Mouse (Mus musculus) layer of hippocampus, adult 11-12 months (tissue): ENCODE measurements around the gene Sh3gl1.
A peak's percentile ranks its signal among the peaks of the same experiment; 100 is the strongest.

Experiments
- DNase-seq: peaks from one replicate; pipeline ENCODE4 v3.0.0; 2022; ENCODE audit warnings: low spot score

Sh3gl1 gene

DNA sequence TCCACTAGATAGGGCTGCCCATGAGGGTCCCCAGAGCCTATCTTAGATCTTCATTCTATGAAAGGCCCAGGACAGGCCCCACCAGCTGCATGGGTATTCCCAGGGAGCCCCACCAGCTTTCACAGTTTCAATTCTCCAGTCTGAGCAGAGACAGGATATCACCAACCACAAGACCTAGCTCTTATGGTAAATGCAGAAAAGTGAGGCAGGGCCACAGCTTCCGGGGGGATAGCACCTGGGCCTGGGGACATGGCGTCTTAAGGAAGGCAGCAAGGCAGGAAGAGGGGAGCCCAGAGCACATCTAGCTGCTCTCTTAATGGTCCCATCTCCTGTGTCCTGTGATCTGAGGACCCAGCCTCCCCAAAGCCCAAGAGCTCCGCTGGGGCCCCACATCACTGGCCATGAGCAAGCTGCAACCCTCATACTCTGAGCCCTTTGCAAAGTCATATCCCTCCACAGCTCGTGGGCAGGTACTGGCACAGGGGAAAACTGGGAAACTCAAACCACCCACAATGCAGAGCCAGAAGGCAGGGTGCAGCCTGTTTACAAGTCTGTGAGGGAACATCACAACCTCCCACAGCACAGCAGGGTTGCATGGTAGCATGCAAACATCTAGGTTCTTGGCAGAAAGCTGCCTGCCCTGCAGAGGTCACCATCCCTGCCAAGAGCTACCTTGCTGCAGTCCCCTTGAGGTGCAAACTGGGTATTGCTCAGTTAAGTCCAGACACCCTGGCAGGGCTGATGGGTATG, 15.1 kb downstream of the Sh3gl1 start:
- DNase-seq: peak; percentile 77

DNA sequence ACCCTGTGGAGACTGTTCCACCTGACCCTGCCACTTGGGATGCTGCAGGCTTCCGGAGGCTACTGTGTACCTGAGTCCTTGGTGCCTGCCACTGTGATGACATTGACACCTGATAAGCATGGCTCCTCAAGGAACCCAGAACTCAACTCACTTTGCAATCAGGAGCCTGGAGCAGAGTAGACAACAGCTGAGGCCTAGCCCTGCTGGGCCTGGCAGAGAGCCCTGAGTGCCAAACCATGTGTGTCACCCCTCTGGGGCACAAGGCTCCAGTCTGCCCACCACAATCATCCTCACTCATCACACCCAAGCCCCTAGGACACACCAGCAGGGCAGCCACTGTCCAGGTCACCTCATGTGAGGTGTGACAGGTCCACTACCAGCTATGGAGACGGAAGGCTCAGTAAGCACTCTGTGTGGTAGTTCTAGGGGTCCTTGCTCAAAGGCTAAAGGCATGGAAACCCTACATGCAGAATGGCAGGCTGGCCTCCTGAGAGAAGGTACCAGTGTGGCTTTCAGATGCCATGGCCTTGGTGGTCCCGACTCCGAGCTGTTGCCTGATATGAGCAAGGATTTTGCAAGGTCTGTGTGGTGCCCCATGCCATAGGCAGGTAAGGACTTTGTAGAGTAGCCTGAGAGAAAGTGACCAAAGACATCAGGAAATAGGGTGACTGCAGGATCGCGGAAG, 15.9 kb downstream of the Sh3gl1 start:
- no peak for DNase-seq

DNA sequence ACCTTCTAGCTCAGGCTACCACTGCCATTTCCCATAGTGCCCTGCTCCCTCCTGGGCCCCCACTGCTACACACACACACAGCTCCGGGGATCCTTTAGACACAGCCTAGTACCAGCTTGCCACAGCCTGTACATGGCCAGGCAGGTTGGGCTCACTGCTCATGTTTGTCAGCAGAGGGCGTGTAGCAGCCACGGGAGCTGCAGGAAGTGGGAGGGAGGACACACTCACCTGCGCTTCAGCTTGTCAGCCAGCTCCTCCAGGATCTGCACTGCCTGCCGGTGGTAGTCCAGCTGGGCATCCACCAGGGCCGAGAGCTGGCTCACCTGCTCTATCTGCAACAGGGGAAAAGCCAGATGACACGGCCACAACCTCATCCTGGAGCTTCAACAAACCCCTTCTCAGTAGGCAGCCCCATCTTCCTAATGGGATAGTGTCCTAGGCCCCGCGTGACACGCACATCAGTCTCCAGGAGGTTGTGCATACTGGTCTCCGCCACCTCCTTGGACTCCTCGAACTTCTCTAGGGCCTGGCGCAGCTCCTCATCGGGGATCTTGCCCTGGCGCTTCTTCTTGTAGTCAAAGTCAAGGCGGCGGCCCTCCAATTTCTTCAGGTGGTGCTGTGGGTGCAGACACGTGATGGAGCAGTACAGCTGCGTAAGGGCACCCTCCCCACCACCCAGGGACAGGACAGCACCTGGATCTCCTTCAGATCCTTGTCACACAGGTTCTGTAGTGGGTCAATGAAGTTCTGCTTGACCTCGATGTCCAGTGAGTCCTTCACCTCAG, 17.9 kb downstream of the Sh3gl1 start:
- peak; percentile 64 for DNase-seq

DNA sequence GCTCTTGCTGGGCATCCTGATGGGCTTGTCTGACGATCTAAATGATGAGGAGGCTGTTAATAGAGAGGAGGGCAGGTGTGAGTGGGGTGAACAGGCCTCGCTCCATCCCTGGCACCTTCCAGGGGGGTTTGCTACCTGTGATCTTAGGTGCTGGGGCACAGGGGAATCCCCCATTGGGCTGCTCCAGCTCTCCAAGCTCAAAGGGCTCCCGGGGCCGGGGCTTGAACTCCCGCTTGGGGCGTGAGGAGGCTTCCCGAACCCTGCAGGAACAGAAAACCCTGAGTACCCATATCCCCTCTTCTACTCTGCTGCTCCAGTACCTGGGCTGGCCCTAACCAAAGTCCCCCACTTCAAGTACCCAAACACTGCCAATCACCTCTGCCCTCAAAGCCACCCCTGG, 18.6 kb downstream of the Sh3gl1 start:
- DNase-seq: no peak

DNA sequence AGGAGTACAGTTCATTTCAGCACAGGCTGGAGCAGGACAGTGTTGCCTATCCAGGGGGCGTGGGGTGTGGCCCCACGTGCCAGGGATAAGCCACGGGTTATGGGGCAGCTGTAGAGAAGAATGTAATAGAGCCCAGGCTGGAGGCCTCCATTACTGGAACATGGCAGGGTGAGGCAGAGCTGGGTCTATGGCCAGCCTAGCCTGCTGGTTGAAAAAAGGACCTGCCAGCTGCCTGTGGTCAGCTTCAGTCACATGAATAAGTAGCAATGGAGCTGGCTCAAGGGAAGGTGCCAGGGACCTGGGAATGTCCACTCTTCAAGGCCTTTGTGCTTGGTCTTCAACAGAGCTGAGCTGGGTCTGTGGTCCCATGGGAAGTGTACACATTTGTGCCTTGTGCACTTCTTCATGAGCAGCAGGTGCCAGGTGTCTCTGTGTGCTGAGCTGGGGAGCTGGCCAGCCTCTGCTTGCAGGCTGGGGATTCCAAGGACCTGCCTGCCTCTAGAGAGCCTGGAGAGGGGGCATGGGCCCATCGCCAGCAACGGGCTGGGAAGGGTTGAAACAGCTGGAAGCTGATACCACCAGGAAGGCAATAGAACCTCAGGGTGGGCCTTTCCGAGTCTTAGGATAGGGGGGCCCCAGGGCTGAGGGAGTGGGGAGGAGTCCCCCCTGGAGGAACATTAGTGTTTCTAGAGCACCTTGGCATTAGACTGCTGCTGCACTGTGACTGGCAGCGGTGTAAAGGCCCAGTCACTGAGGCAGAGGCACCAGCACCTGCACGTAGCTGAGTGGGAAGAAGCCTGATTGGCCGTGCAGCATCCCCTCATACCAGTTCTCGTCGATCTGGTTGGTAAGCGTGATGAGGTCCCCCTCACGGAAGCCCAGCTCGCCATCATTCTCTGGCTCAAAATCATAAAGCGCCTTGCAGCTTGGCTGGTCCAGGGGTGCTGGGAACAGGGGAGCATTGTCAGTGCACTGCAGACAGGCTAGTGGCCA, 19.3 kb downstream of the Sh3gl1 start:
- no peak for DNase-seq

DNA sequence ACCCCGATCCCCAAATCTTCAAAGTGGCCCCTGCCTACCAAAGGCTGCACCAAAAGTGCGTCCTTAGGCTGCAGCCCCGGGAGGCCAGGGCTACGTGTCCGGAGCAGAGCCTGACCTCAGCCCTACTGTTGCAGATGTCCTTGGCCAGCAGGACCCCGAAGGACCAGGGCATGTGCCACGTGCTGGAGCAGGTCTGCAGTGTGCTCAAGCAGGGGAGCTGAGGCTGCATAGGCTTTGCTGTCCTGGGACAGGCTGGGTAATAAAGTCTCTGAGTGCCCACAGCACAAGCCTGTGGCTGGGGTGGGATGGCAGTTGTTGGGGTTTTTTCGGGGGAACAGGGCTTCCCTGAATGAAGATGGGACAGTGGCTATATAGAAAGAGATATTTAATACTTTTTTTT, 20.1 kb downstream of the Sh3gl1 start:
- DNase-seq: no peak

DNA sequence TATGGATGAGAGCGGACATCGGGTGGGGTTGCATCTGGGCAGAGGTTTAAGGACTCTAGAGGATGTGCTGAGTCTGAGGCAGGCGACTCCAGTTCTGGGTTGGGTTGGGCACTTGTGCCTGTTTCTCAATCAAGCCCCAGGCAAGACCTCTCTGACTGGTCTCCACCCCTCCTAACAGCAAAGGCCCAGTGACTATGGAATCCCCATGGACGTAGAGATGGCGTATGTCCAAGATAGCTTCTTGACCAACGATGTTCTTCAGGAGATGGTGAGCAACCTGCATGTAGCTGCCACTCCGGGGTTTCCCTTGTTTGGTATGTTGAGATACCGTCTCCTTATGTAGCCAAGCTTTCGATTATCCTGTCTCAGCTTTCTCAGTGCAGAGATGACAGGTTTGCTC, 21.1 kb downstream of the Sh3gl1 start:
- DNase-seq: no peak

DNA sequence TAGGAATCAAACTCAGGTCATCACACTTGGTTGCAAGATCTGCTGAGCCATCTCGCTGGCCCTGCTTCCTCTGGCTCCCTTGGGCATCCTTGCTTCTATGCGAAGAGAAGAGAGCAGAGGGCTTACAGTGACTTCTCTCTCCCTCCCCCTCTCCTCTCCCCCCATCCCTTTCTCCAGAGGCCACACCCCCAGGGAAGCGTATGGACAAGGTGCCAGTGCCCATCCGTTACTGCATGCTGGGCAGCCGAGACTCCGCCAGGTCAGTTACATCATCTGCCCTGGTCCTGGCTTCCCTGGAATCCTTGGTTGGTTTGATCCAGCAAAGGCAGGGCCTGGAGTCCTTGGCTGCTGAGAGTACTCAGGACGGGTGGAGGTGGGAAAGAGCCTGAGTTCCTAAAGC, 25.0 kb downstream of the Sh3gl1 start:
- no peak for DNase-seq

DNA sequence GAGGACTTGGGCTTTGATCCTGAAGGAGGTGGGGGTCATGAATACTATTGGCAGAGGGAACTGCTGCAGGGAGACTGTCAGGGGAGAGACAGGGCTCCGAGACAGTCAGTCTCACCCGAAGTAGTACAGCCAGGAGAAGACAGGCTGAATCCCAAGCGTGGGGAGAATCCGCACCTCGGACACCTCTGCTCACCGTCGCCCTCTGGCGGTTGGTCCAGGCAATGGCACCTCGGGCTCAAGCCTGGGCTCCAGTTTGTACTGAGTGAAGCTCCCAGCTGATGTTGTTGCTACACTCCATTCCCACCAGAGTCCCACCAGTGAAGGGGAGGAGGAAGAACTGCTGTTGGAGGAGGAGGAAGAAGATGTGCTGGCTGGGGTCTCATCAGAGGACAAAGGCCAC, 25.8 kb downstream of the Sh3gl1 start:
- DNase-seq: peak; percentile 81

DNA sequence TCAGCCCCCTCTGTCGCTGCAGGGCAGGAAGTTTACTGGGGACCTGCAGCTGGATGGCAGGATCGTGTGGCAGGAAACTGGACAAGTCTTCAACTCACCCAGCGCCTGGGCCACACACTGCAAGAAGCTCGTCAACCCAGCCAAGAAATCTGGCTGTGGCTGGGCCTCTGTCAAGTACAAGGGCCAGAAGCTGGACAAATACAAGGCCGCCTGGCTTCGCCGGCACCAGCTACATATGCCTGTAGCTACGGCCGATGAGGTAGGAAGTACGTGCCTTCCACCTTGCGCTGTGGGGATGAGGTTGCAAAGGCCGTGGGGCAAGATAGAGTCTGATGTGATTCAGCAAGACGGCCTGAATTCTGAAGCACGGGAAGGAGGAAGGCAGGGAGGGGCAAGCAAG, 26.2 kb downstream of the Sh3gl1 start:
- DNase-seq: no peak

DNA sequence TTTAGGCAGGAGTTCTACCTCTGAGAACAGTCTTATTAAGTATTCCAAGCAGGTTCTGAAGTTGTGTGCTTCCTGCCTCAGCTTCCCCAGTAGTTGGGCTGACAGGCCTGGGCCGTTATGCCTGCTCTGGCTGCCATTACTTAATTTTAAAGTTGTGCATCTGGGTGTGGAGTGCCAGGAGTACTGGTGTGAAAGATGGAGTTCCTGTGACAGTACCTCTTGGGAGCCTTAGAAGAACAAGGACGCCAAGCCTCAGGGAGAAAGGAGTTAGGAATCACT, 26.5 kb downstream of the Sh3gl1 start:
- no peak for DNase-seq

DNA sequence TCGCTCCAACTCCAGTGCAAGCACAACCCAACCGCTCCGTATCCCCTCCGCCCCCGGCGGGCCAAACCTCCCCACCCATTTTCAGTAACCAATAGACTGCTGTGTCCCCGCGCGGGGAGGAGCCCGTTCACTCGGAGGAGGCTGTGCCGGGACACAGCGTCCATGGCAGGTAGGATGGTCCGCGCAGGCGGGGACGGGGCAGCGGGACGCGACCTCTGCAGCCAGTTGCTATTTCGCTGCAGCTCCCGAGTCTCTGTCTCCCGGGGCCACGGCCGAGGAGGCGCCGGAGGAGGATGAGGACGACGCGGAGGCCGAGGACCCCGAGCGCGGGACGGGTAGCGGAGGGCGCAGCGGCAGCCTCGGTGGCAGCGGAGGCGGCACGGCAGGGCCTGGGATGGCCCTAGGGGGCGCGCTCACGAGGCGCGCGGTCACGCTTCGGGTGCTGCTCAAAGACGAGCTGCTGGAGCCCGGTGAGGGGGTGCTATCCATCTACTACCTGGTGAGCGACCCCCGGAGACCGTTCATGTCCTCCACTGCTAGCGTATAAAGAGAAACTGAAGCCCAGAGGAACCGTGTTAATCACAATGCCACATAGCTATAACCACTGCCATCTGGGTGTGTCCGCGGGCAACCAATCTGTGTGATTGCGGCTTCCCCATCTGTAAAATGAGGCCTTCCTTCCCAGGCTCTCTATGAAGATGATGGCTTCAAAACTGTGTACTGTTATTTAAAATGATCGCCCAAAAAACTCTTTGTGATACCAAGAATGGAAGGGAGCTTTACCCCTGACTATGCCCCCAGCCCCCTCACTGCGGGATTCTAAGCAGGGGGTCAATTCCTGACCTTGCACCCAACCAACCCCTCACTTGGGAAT, 27.1 kb downstream of the Sh3gl1 start:
- DNase-seq: peak; percentile 93

DNA sequence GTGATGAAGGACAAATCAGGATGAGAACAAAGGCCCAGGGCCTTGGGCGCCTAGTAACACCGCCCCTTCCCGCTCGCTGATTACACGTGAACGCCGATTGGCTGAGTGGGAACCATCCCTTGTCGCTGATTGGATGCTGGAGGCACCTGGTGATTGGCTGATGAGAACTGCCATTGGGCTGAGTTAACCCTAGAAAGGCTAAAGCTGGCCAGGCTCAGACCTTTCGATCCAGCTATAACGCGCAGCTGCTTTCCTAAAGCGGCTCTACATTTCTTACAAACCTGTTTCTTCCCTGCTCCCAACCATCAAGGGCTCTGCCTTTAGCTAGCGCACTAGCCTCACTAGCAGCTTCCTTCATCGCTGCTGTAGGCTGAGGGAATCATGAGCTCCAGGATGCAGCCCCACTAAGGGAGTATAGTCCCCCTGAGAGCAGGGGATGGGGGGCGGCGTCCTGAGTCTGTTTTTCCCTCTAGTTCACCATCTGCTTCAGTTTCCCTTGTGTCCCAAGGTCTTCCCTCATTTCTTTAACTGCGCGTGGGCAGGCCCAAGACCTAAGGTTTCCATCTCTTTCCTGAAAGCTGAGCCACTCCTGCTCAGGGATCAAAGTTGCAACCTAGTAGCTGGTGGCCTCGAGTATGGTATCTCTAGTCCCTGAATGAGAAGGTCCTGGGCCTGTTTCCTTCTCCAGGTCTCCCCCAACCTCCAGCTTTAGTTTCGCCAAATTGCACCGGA, 27.9 kb downstream of the Sh3gl1 start:
- DNase-seq: peak; percentile 95

DNA sequence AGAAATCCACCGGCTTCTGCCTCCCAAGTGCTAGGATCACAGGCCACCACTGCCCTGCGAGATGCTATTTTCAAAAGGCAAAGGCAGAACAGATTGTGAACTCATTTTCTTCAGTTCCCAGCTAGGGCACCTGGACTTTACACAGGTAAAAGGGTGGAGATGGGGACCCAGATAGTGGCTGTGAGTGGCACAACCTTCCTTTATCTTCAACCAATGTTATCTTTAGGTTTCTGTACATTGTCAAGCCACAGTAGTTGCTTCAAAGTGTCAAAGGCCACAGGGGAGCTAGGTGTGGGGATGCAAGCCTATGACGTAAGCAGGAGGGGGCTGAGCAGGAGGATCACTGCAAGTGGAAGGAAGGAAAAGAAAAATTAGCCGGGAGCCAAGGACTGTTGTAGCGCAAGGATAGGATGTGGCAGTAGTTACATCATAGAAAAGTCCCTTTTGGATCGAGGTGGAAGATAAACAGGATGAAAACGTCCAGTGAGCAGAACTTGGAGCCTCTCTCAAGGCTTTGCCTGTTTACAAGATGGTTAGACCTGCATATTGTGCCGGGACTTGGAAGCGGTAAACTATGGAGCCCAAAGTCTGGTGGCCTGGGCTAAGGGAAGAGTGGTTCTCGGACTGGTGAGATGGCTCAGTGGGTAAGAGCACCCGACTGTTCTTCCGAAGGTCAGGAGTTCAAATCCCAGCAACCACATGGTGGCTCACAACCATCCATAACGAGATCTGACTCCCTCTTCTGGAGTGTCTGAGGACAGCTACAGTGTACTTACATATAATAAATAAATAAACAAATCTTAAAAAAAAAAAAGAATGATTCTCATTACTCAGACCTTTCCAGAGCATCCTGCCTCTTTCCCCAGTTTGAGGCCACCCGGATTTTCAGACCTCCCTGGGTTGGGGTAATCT, 28.7 kb downstream of the Sh3gl1 start:
- no peak for DNase-seq

DNA sequence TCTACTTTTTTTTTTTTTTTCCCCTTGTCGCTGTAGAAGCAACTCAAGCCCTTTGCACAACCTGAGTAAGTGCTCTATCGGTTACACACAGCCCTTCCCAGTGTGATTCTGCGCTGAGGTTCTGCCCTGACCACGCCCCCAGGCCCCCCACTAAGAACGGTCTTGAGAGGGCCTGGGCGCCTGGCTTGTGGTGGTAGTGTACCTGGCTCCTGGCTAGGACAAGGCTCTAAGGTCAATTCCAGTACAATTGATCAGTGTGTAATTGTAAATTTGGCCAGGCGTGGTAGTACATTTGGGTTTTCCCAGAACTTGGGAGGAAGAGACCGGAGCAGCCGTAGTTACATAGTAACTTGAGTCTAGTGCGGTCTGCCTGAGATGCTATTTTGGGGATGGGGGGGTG, 29.5 kb downstream of the Sh3gl1 start:
- DNase-seq: no peak

DNA sequence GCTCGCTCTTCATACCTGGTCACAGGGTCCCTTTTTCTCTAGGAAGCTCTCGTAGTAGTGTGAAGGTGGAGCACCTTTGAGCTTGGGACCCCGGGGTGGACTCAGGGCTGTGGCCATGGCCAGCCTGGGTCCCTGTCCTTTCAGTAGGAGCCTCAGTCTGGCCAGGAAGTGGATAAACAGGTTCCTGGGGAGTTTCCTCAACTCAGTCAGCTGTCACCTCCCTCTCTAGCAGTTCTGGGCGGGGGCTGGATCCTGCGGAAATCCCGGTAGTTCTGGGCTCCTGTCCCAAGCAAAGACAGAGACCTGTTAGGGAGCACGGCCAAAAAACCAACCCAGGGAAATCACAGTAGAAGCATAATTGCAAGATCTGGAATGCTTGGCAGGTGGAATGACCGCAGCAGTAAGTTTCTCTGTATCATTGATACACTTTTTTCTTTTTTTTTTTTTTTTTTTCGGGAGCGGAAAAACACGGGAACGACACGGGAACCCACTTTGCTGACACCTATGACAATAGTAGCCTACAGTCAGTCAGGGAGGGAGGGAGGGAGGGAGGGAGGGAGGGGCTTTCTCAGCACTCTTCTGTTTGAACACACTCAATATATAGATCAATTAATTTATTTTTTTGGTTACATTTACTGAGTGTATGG, 30.9 kb downstream of the Sh3gl1 start, which contains the start of the genes Stap2 and Mpnd:
TSS of gene Stap2 (minus strand) at position 170 of the 647 bp plus-strand sequence.
TSS of gene Mpnd (plus strand) at position 297 of the 647 bp plus-strand sequence.
- DNase-seq: no peak

DNA sequence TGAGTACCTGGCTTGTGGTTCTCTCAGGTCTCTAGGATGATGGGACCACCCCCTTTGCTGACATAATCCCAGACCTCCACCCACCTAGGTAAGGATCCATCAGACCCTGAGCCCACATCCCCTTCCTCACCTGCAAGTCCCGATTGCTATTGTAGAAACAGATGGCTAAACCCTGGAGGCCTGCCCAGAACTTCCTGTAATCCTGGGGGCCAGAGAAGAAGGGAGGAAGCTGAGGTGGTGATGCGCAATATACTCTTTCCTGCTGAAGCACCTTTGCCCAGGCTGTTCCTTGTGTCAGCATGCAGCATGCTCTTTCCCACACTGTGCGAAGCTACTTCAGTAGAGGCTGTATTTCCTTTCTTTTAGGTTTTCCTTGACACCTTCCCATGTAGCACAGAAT, 33.4 kb downstream of the Sh3gl1 start:
- DNase-seq: no peak

DNA sequence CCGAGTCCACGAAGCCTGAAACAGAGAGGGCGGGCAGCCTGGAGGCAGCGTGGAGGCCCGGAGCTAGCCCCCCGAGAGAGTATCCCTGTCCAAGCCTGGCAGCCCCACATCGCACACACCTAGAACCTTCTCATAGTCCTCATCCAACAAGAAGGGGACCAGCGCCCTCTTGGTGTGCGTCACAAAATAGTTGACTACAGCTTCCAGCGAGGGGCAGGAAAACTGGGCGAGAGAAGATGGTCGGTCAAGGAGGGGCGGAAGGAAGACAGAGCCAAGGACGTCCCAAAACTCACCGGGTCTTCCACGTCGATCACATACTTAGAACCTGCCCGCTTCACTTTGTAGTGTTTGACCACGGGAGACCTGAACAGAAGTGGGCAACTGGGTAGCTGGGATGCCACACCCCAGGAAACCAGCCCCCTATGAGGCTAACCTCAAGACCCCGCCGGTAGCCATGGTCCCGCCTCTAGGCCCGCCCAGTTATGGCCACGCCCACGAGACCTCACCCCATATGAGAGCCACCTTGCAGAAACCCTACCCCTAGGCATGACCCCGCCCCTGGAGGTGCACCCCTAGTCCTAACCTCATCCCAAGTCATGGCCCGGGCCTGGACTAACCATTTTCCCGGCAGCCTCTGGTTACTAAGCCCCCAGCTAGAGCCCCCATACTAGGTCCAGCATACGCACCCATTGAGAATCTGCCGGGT, 36.5 kb downstream of the Sh3gl1 start:
- no peak for DNase-seq
